Mouse (Mus musculus) c-Kit-positive CD71-positive TER-119-negative erythroid progenitor cells, embryonic 14.5 days (primary cell): ENCODE results near the gene Togaram2.

ENCODE experiments used
- DNase-seq: peaks from one replicate; pipeline ENCODE4 v3.0.0-alpha.2; 2013; ENCODE audit warnings: low read depth

Togaram2 gene

GRCm38 (mm10) chr17:71683281-71683680, 10.2 kb downstream of the Togaram2 start:
- no peak for DNase-seq

- DNase-seq = no peak
Observed at GRCm38 (mm10) chr17:71684103-71684608, 11.1 kb downstream of the Togaram2 start.

- DNase-seq = no peak
Observed at GRCm38 (mm10) chr17:71687436-71687835, 14.4 kb downstream of the Togaram2 start.

- no peak for DNase-seq
Observed at GRCm38 (mm10) chr17:71689903-71690302, 16.8 kb downstream of the Togaram2 start.

- DNase-seq = no peak
Observed at GRCm38 (mm10) chr17:71691361-71691875, 18.4 kb downstream of the Togaram2 start.

GRCm38 (mm10) chr17:71693313-71693712, 20.3 kb downstream of the Togaram2 start:
- DNase-seq = no peak

- peak; percentile 5 for DNase-seq
Observed at GRCm38 (mm10) chr17:71693780-71694179, 20.7 kb downstream of the Togaram2 start.

- DNase-seq = no peak
Observed at GRCm38 (mm10) chr17:71695151-71695550, 22.1 kb downstream of the Togaram2 start.

GRCm38 (mm10) chr17:71695716-71696315, 22.8 kb downstream of the Togaram2 start:
- DNase-seq = no peak

GRCm38 (mm10) chr17:71696396-71696795, 23.3 kb downstream of the Togaram2 start:
- no peak for DNase-seq

- DNase-seq = no peak
Observed at GRCm38 (mm10) chr17:71697896-71698618, 25.0 kb downstream of the Togaram2 start.

- no peak for DNase-seq
Observed at GRCm38 (mm10) chr17:71698619-71698956, 25.5 kb downstream of the Togaram2 start.

GRCm38 (mm10) chr17:71705113-71705512, 32.1 kb downstream of the Togaram2 start:
- no peak for DNase-seq

- no peak for DNase-seq
Observed at GRCm38 (mm10) chr17:71705550-71706480, 32.8 kb downstream of the Togaram2 start.

- no peak for DNase-seq
Observed at GRCm38 (mm10) chr17:71707715-71708114, 34.7 kb downstream of the Togaram2 start.

- DNase-seq = no peak
Observed at GRCm38 (mm10) chr17:71712279-71712678, 39.2 kb downstream of the Togaram2 start.

GRCm38 (mm10) chr17:71715034-71715433, 42.0 kb downstream of the Togaram2 start:
- DNase-seq = no peak

GRCm38 (mm10) chr17:71717881-71718625, 45.0 kb downstream of the Togaram2 start:
- no peak for DNase-seq

GRCm38 (mm10) chr17:71720434-71720833, 47.4 kb downstream of the Togaram2 start:
- DNase-seq = no peak

- no peak for DNase-seq
Observed at GRCm38 (mm10) chr17:71721019-71721418, 48.0 kb downstream of the Togaram2 start.

- no peak for DNase-seq
Observed at GRCm38 (mm10) chr17:71730655-71731054, 57.6 kb downstream of the Togaram2 start.

GRCm38 (mm10) chr17:71736442-71736841, 63.4 kb downstream of the Togaram2 start:
- DNase-seq = no peak
